Mouse (Mus musculus): ENCODE data around the gene Gm26965. TPM values are rescaled to one million over a fixed set of nuclear protein-coding genes. Genes with fewer than 3 reads are reported as not detected.

Gm26965 gene
- polyA plus RNA-seq (2017; shearing (Covaris generic)), result not detected

DNA sequence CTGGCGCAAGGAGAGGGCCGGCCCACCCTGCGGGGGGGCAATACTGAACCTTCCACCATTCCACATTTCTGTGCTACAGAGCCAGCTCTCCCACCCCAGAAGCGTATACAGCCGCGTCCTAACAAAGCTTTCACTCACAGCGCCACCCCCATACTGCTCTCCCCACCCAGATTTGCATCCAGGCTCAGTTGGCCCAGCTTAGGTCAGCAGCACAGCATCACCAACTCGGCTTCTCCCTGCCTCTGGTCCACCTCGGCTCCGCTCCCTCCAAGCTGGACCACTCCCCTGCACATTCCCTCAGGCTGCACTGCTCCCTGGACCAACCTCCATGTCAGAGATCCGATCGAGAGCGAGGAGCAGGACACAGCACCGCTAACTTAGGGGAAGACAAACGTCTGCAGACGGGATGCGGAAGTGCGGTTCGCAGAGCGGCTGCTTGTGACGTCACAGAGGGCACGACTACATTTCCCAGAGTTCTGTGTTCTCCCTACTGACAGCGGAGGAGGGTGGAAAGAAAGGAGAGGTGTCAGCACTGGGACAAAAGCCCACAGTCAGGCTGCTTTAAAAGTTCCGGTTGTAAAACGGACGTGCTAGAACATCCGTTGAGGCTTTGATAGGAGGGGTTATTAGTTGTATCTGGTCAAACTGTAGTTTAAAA, at the start of gene Gm26965, which contains the start of gene Zfp87:
TSS of gene Gm26965 (minus strand) at position 399 of the 658 bp plus-strand sequence.
TSS of gene Zfp87 (minus strand) at position 425 of the 658 bp plus-strand sequence.

DNA sequence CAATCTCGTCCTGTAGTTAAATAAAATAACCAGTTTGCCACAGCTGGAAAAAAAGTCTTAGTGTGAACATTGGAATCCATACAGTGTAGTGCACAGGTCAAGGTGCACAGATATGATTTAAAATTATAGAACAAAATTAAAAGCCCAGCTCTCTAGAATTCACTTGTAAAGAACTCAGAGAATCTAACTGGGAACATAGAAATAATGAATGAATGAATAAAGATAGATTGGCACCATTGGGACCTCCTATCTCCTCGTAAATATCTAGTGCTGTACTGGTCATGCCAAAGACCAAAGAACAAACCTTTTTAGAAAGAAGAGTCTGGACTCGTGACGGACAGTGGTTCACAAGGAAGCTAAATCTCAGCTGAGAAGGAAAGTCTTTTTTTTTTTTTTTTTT, 27.8 kb upstream of the Gm26965 start, which contains the start of gene Zfp748:
TSS of gene Zfp748 (minus strand) at position 101 of the 400 bp plus-strand sequence.

DNA sequence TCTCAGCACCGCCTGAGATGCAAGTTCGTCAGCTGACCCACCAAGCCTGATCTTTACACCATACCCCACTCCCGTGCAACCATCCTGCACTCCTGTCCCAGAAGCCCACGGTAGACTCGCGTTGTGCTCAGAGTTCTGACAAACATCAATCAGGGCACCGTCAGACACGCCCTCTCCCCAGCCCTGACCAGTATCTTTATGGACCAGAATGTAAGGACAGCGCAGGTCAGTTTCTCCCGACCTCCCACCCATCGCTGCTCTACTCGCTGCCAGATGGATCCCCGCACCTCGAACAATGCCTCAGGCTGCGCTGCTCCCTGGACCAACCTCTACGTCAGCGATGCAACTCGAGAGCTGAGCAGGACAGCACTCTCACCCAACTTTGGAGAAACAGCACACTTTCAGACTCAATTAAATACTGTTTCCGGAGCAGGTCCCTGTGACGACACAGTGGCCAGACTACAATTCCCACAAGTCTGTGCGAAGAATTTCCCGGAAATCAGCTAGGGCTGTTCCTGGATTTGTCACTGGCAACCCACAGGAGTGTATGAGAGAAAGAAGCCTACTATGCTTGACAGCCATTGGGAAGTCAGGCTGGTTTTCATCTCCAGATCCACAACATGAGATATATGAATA, 25.7 kb downstream of the Gm26965 start, which contains the start of gene Zfp58:
TSS of gene Zfp58 (minus strand) at position 472 of the 636 bp plus-strand sequence.

DNA sequence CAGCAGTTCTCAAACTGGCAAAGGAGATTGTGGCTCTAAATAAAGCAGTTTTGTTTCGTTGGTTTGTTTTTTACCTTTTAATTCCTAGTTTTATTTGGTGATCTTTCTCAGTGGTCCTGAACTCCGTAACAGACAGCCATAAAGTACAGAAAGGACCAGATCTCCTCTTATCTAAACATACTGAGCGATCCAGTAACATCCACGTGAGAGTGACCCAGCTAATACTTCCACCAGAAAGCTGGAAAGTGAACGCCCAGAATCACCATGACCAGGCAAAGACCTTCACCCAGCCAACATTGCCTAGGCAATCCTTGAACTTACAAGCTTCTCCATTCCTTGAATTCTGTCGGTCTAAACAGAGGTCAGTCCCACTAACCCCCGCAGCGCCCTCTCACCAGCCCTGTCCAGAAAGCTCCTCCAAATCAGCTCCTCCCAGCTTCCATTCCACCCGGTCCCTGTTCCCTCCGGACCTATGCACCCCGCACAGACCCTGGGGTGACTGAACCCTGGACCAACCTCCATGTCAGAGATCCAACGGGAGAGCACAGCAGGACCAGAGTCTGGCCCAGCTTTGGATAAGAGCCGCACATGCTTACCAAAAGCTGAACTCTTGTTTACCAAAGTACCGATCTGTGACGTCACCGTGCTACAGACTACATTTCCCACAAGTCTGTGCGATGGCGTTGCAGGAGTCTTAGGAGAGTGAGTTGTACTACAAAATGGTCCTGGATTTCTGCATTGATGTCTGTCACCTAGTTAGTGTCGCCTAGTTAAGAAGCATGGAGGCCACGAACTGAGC, 42.1 kb downstream of the Gm26965 start, which contains the start of gene Zfp874b:
TSS of gene Zfp874b (minus strand) at position 634 of the 799 bp plus-strand sequence.

DNA sequence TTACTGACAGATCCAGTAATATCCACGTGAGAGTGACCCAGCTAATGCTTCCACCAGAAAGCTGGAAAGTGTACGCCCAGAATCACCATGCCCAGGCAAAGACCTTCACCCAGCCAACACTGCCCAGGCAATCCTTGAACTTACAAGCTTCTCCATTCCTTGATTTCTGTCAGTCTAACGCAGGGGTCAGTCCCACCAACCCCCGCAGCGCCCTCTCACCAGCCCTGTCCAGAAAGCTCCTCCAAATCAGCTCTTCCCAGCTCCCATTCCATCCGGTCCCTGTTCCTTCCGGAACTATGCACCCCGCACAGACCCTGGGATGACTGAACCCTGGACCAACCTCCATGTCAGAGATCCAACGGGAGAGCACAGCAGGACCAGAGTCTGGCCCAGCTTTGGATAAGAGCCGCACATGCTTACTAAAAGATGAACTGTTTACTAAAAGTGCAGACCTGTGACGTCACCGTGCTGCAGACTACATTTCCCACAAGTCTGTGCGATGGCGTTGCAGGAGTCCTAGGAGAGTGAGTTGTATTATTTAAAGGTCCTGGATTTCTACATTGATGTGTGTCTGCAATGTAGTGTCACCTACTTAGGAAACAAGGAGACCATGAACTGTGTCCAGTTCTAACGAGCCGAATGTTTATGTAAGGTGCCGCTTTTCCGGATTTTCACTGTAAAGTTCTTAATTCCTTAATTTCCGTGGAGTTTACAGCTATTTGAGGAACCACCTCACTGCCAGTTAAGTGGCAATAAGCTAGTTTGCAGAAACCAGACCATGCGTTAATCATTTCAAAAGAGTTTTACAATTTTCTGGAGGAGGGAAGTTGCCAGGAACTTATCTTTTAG, 74.6 kb downstream of the Gm26965 start, which contains the start of gene Zfp874a:
TSS of gene Zfp874a (minus strand) at position 453 of the 849 bp plus-strand sequence.

Other genes with a start within 250 kb of the Gm26965 start
- gene Zfp458, start 247.7 kb downstream of the Gm26965 start, polyA plus RNA-seq (2017; shearing (Covaris generic)), result 3.4 TPM
- gene Zfp457, start 219.7 kb downstream of the Gm26965 start, polyA plus RNA-seq (2017; shearing (Covaris generic)), result 0.48 TPM
- 7.2 TPM for gene Zfp595, start 193.6 kb downstream of the Gm26965 start, polyA plus RNA-seq (2017; shearing (Covaris generic))
- 3.3 TPM for gene Gm28044, start 165.6 kb downstream of the Gm26965 start, polyA plus RNA-seq (2017; shearing (Covaris generic))
- 3.0 TPM for gene Zfp953, start 165.5 kb downstream of the Gm26965 start, polyA plus RNA-seq (2017; shearing (Covaris generic))
- 2.6 TPM for gene Gm28041, start 150.4 kb downstream of the Gm26965 start, polyA plus RNA-seq (2017; shearing (Covaris generic))
- gene Zfp456, start 150.3 kb downstream of the Gm26965 start, polyA plus RNA-seq (2017; shearing (Covaris generic)), result 7.3 TPM
- gene Zfp429, start 126.3 kb downstream of the Gm26965 start, polyA plus RNA-seq (2017; shearing (Covaris generic)), result 23.5 TPM
- gene Zfp459, start 104.7 kb downstream of the Gm26965 start, polyA plus RNA-seq (2017; shearing (Covaris generic)), result 2.1 TPM
- gene Zfp874a, start 74.5 kb downstream of the Gm26965 start, polyA plus RNA-seq (2017; shearing (Covaris generic)), result 21.5 TPM
- 15.3 TPM for gene Zfp874b, start 41.9 kb downstream of the Gm26965 start, polyA plus RNA-seq (2017; shearing (Covaris generic))
- gene Zfp58, start 25.6 kb downstream of the Gm26965 start, polyA plus RNA-seq (2017; shearing (Covaris generic)), result 17.2 TPM
- 46.9 TPM for gene Zfp87, start within 50 bp of the Gm26965 start, polyA plus RNA-seq (2017; shearing (Covaris generic))
- gene Zfp748, start 27.7 kb upstream of the Gm26965 start, polyA plus RNA-seq (2017; shearing (Covaris generic)), result 21.4 TPM
- gene Zfp729b, start 83.6 kb upstream of the Gm26965 start, polyA plus RNA-seq (2017; shearing (Covaris generic)), result 8.5 TPM
- gene Gm49345, start 111.6 kb upstream of the Gm26965 start, polyA plus RNA-seq (2017; shearing (Covaris generic)), result 6.1 TPM
- 8.2 TPM for gene Zfp729a, start 111.6 kb upstream of the Gm26965 start, polyA plus RNA-seq (2017; shearing (Covaris generic))
- 21.9 TPM for gene Zfp738, start 160.9 kb upstream of the Gm26965 start, polyA plus RNA-seq (2017; shearing (Covaris generic))
- 10.6 TPM for gene Zfp65, start 203.0 kb upstream of the Gm26965 start, polyA plus RNA-seq (2017; shearing (Covaris generic))
- 11.7 TPM for gene Zfp85, start 229.1 kb upstream of the Gm26965 start, polyA plus RNA-seq (2017; shearing (Covaris generic))

Measured in activated CD4-positive, CD25-positive, alpha-beta regulatory T cell, adult 9 weeks (primary cell).